Mouse (Mus musculus) myocyte (in vitro differentiated cells): ENCODE results near the gene Kctd3. TPM values are rescaled to one million over a fixed set of nuclear protein-coding genes. Genes with fewer than 3 reads are reported as not detected.

Source experiments
- H3K27me3 ChIP-seq: one replicate; pipeline ENCODE4 v1.6.1; 2011; ENCODE audit not compliant: control insufficient read depth, insufficient read depth, insufficient read length
- H3K36me3 ChIP-seq: one replicate; pipeline ENCODE4 v1.6.1; 2011; ENCODE audit not compliant: control insufficient read depth, insufficient read depth
- H3K4me2 ChIP-seq: one replicate; pipeline ENCODE4 v1.6.1; 2011; ENCODE audit warnings: low read depth, control low read depth
- H3K4me3 ChIP-seq: one replicate; pipeline ENCODE4 v1.5.1; 2011; ENCODE audit warnings: mild to moderate bottlenecking, control low read depth, moderate library complexity
- H3K79me2 ChIP-seq: one replicate; pipeline ENCODE4 v1.6.1; 2011; ENCODE audit not compliant: control insufficient read depth, insufficient read depth
- H3ac ChIP-seq: one replicate; pipeline ENCODE4 v1.6.1; 2011; ENCODE audit not compliant: control insufficient read depth, insufficient read length
- CEBPB ChIP-seq: IDR thresholded peaks from 2 replicates; pipeline ENCODE4 v1.6.1; 2011; ENCODE audit warnings: mild to moderate bottlenecking, moderate library complexity; ENCODE audit not compliant: poor library complexity, insufficient read depth, severe bottlenecking
- E2F4 ChIP-seq: IDR thresholded peaks from one replicate; pipeline ENCODE4 v1.6.1; 2011; ENCODE audit warnings: mild to moderate bottlenecking, control low read depth, moderate library complexity; ENCODE audit not compliant: insufficient read depth
- MAX ChIP-seq: IDR thresholded peaks from one replicate; pipeline ENCODE4 v1.6.1; 2011; ENCODE audit warnings: low read depth, mild to moderate bottlenecking, control low read depth
- MYOD1 ChIP-seq, 3 experiments: IDR thresholded peaks; one replicate each; pipeline ENCODE4 v1.6.1; 2011; ENCODE audit warnings: control low read depth in 2 of 3, low read depth in 2 of 3, mild to moderate bottlenecking in 2 of 3, moderate library complexity in 1 of 3; ENCODE audit not compliant: insufficient read length in 2 of 3, control insufficient read depth in 1 of 3
- MYOG ChIP-seq, 3 experiments: IDR thresholded peaks; one replicate each; pipeline ENCODE4 v1.6.1; 2011; ENCODE audit warnings: control low read depth in 2 of 3, low read depth in 2 of 3, mild to moderate bottlenecking in 2 of 3; ENCODE audit not compliant: insufficient read length in 2 of 3, control insufficient read depth in 1 of 3, insufficient read depth in 1 of 3
- POLR2A ChIP-seq: IDR thresholded peaks from one replicate; pipeline ENCODE4 v1.6.1; 2011; ENCODE audit warnings: low read depth, mild to moderate bottlenecking, control low read depth, moderate library complexity; ENCODE audit not compliant: insufficient read length
- POLR2AphosphoS2 ChIP-seq: IDR thresholded peaks from one replicate; pipeline ENCODE4 v1.6.1; 2011; ENCODE audit warnings: low read depth, control low read depth; ENCODE audit not compliant: insufficient read length
- REST ChIP-seq: IDR thresholded peaks from one replicate; pipeline ENCODE4 v1.6.1; 2011; ENCODE audit warnings: mild to moderate bottlenecking, control low read depth, moderate library complexity; ENCODE audit not compliant: insufficient read depth, insufficient read length
- SRF ChIP-seq: IDR thresholded peaks from one replicate; pipeline ENCODE4 v1.6.1; 2011; ENCODE audit warnings: low read depth; ENCODE audit not compliant: control insufficient read depth, insufficient read length
- TCF12 ChIP-seq: IDR thresholded peaks from one replicate; pipeline ENCODE4 v1.6.1; 2011; ENCODE audit warnings: mild to moderate bottlenecking, control low read depth; ENCODE audit not compliant: poor library complexity, insufficient read depth, severe bottlenecking
- TCF3 ChIP-seq: IDR thresholded peaks from one replicate; pipeline ENCODE4 v1.6.1; 2011; ENCODE audit warnings: low read depth, control low read depth; ENCODE audit not compliant: insufficient read length
- USF1 ChIP-seq: IDR thresholded peaks from one replicate; pipeline ENCODE4 v1.6.1; 2011; ENCODE audit warnings: low read depth, mild to moderate bottlenecking, control low read depth, moderate library complexity
- polyA plus RNA-seq: library from polyadenylated mRNA; unstranded; fragments of >200 nt; fragmentation: generic; extraction: Trizol; gene quantifications from one replicate; pipeline ENCODE4 v1.2.1, GENCODE M21; 2012; ENCODE audit warnings: missing spikeins

Kctd3 gene
- polyA plus RNA-seq, 1 experiment = 27.1 TPM

- H3K27me3 ChIP-seq = no peaks in the 10 kb centered on the region
- H3K4me2 ChIP-seq = no peak overlapping the region
- no peaks in the 10 kb centered on the region for H3K36me3 ChIP-seq
- H3K79me2 ChIP-seq = no peaks in the 10 kb centered on the region
- H3ac ChIP-seq = no peak overlapping the region
- TF ChIP-seq MYOD1 (IDR thresholded peaks at IDR 0.05; ENCODE audit: control insufficient read depth in 1 of 3, insufficient read length in 2 of 3, low read depth in 2 of 3) (no peak), E2F4 (no peak), REST (no peak), POLR2AphosphoS2 (no peak), TCF3 (no peak), CEBPB (no peak), MYOG (IDR thresholded peaks at IDR 0.05; ENCODE audit: control insufficient read depth in 1 of 3, insufficient read depth in 1 of 3, insufficient read length in 2 of 3, low read depth in 2 of 3) (no peak), TCF12 (no peak), SRF (no peak), USF1 (no peak), MAX (no peak), POLR2A (no peak)
- H3K4me3 ChIP-seq = no peak overlapping the region
Observed at GRCm38 (mm10) chr1:189030975-189031374, 23.3 kb upstream of the Kctd3 start.

DNA sequence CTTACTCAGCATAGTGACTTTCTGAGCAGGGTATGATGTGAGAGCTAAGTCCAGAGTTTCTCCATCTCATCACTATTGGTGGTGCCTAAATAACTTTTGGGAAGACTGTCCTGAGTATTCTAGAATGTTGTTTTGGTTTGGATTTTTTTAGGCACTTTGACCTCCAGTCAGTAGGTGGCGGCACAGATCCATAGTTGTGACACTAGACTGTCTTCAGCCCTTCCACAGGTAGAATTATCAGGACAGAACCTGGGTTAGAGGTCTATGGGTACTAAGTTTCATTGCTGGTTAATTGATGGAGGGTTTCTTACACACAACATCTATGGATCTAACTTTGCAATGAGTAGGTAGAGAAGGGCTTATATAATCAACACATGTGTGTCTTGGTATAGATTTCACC lies 20.6 kb upstream of the Kctd3 start:
- H3K79me2 ChIP-seq = no peaks in the 10 kb centered on the region
- H3K4me2 ChIP-seq = no peak overlapping the region

DNA sequence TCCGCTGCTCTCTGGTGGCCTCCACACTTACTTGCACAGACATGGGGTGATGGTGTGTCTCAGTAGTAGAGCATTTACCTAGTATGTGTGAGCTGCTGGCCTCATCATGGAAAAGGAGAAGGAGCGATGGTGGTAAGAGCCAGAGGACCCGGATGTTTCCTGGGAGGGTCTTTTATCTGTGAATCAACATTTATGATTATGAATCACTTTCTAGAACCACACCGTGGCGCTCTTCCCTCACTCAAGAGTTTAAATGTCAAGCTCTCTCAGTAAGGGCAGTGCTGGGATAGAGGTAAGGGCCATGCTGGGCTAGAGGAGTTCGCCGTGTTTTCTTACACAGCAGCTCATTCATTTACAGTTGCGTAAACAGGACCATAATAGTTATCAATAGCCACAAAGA lies 19.2 kb upstream of the Kctd3 start:
- Histone ChIP-seq H3K4me2 (peak overlapping the region; percentile 0), H3K36me3 (no peaks in the 10 kb centered on the region), H3K27me3 (no peaks in the 10 kb centered on the region), H3ac (no peak overlapping the region), H3K79me2 (no peaks in the 10 kb centered on the region), H3K4me3 (no peak overlapping the region)
- no peak for TF ChIP-seq CEBPB
- TF ChIP-seq TCF12 = no peak
- TF ChIP-seq POLR2AphosphoS2 = no peak

More for the DNA sequence above, 20.6 kb upstream of the Kctd3 start:
- TF ChIP-seq TCF12 (no peak), MYOD1 (IDR thresholded peaks at IDR 0.05; ENCODE audit: control insufficient read depth in 1 of 3, insufficient read length in 2 of 3, low read depth in 2 of 3) (no peak), TCF3 (no peak), E2F4 (no peak), POLR2AphosphoS2 (no peak), CEBPB (no peak), POLR2A (no peak), SRF (no peak)
- H3K27me3 ChIP-seq = no peaks in the 10 kb centered on the region
- no peak overlapping the region for H3K4me3 ChIP-seq
- no peaks in the 10 kb centered on the region for H3K36me3 ChIP-seq
- no peak overlapping the region for H3ac ChIP-seq

DNA sequence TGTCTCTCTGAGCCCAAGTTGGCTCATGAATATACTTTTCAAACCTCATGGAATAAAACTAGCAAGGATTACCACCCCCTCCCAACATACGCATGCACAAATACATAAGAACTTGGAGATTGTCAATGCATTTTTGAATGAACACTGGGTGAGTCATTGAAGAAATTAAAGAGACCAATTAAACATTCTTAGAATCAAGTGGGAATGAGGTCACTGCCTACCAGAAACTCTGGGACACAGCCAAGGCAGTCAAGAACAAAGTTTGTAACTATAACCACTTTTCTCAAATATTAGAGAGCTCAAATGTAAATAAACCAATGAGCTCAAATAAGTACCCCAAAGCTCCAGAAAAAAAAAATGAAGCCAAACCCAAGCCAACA lies 16.1 kb upstream of the Kctd3 start:
- TF ChIP-seq POLR2A = no peak
- TF ChIP-seq POLR2AphosphoS2 = no peak
- no peak for TF ChIP-seq TCF12
- TF ChIP-seq CEBPB = no peak
- no peak for TF ChIP-seq E2F4

DNA sequence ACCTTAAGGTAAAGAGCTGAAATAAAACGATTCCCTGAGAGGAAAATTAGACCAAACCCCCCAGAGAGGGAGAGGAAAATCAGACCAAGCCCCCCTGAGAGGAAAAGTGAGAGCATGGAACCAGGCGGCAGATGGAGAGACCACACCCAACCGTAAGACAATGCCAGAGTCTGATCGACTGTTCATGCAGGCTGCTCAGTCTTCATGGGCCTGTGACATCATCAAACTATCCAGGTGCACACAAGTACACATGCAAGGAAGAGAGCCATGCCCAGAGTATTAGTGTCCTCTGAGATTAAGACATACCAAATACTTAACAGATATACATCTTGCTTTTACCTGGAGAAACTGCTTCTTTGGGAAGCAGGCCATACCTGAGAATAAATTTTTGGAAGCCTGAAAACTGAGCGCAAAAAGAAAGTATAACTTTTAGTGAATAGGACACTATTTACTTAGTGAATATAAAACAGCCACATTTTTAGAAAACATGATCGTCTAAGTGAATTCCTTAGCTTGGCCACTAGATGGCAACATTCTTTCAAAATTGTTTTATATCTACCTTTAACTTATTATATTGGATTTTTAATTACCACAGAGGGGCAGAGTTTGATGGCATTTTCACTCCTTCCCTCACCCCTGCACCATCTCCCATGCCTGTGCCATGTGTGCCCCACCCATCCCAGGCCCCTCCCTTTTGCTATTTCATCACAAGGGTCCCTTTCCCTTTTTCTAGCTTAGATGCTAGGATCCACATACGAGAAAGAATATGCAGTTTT lies 15.5 kb upstream of the Kctd3 start:
- Histone ChIP-seq H3ac (no peak overlapping the region), H3K36me3 (no peaks in the 10 kb centered on the region), H3K79me2 (no peaks in the 10 kb centered on the region), H3K27me3 (no peaks in the 10 kb centered on the region), H3K4me3 (no peak overlapping the region), H3K4me2 (no peak overlapping the region)
- TF ChIP-seq MYOG (IDR thresholded peaks at IDR 0.05; ENCODE audit: control insufficient read depth in 1 of 3, insufficient read depth in 1 of 3, insufficient read length in 2 of 3, low read depth in 2 of 3) = no peak
- no peak for TF ChIP-seq MAX
- TF ChIP-seq TCF12 = no peak
- TF ChIP-seq CEBPB = no peak
- TF ChIP-seq E2F4 = no peak
- TF ChIP-seq TCF3 = no peak
- TF ChIP-seq MYOD1 (IDR thresholded peaks at IDR 0.05; ENCODE audit: control insufficient read depth in 1 of 3, insufficient read length in 2 of 3, low read depth in 2 of 3) = no peak
- no peak for TF ChIP-seq POLR2A
- no peak for TF ChIP-seq USF1
- no peak for TF ChIP-seq REST

More for the DNA sequence above, 16.1 kb upstream of the Kctd3 start:
- no peaks in the 10 kb centered on the region for H3K79me2 ChIP-seq
- no peak overlapping the region for H3K4me3 ChIP-seq
- no peaks in the 10 kb centered on the region for H3K27me3 ChIP-seq
- no peak overlapping the region for H3ac ChIP-seq
- H3K36me3 ChIP-seq = no peaks in the 10 kb centered on the region
- no peak overlapping the region for H3K4me2 ChIP-seq
